Comparison of ENCODE assay signal across 17 mouse cellular contexts in the genomic region with DNA sequence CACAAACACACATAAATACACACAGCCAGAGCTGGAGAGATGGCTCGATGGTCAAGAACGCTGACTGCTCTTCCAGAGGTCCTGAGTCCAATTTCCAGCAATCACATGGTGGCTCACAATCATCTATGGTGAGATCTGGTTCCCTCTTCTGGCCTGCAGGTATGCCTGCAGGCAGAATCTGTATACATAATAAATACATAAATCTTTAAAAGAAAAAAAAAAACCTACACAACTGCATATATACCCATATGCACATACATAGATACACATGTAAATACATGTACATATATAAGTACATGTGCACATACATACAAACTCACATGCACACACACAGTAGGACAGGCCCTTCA.
A peak's percentile ranks its signal among the peaks of the same experiment; 100 is the strongest.
DNase-seq lines count a peak whose midpoint lies in the region; ATAC-seq and TF ChIP-seq lines count a peak whose summit lies in the region.
"Had no signal": no experiment of that assay in that cellular context is flagged by ENCODE, and none has a peak within 500 bp of the region (broad histone marks: within the 10 kb centered on the region; RNA-seq: fewer than 3 reads in every experiment).

No protein-coding gene starts in this region.

- TF ChIP-seq EP300 in heart, postnatal 0 days (IDR thresholded peaks at IDR 0.05; ENCODE audit: low read depth) = no peak
- TF ChIP-seq EP300 in liver, embryonic 14.5 days (IDR thresholded peaks at IDR 0.05; ENCODE audit: low read depth) = no peak
- no peak for TF ChIP-seq EP300 in MEL (IDR thresholded peaks at IDR 0.05; ENCODE audit: low read depth in 1 of 2, low read length in 2 of 2)

- no peak overlapping the region for H3K4me2 ChIP-seq in heart, postnatal 0 days (ENCODE audit: low read depth, low read length)
- H3K4me2 ChIP-seq in heart, embryonic 12.5 days = no peak overlapping the region
- no peak overlapping the region for H3K4me2 ChIP-seq in liver, embryonic 14.5 days (ENCODE audit: low read depth)
- no peak overlapping the region for H3K4me2 ChIP-seq in liver, embryonic 11.5 days
- H3K4me2 ChIP-seq: embryonic facial prominence, embryonic 12.5 days; liver, embryonic 13.5 days had no signal

- no peaks in the 10 kb centered on the region for H3K27me3 ChIP-seq in heart, postnatal 0 days (ENCODE audit: control insufficient read depth, insufficient read depth, low read length)
- no peaks in the 10 kb centered on the region for H3K27me3 ChIP-seq in heart, embryonic 12.5 days (replicated peaks)
- no peaks in the 10 kb centered on the region for H3K27me3 ChIP-seq in liver, embryonic 14.5 days (ENCODE audit: control insufficient read depth, insufficient read depth, low read length)
- no peaks in the 10 kb centered on the region for H3K27me3 ChIP-seq in liver, embryonic 11.5 days (replicated peaks; ENCODE audit: control insufficient read depth, insufficient read depth, low read length)
- no peaks in the 10 kb centered on the region for H3K27me3 ChIP-seq in MEL (ENCODE audit: control insufficient read depth in 1 of 2, insufficient read depth in 2 of 2, low read length in 2 of 2)
- H3K27me3 ChIP-seq: embryonic facial prominence, embryonic 12.5 days; liver, embryonic 13.5 days had no signal

- WGBS in heart, postnatal 0 days = 70% methylated on average over 2 of the region's 2 CpGs
- 84% methylated on average over 2 of the region's 2 CpGs for WGBS in heart, embryonic 12.5 days
- 42% methylated on average over 2 of the region's 2 CpGs for WGBS in liver, embryonic 14.5 days (ENCODE audit: insufficient replicate concordance)
- WGBS in liver, embryonic 11.5 days = 65% methylated on average over 2 of the region's 2 CpGs

- no peak for TF ChIP-seq POLR2A in MEL (IDR thresholded peaks at IDR 0.05; ENCODE audit: control insufficient read depth in 1 of 2, insufficient read depth in 1 of 2, low read depth in 1 of 2, low read length in 2 of 2, poor library complexity in 1 of 2)

- H3K27ac ChIP-seq in heart, postnatal 0 days (ENCODE audit: low read depth) = no peak overlapping the region
- no peak overlapping the region for H3K27ac ChIP-seq in heart, embryonic 12.5 days (ENCODE audit: poor library complexity, severe bottlenecking)
- no peak overlapping the region for H3K27ac ChIP-seq in liver, embryonic 14.5 days
- H3K27ac ChIP-seq in liver, embryonic 11.5 days (ENCODE audit: low read depth, low read length) = no peak overlapping the region
- no peak overlapping the region for H3K27ac ChIP-seq in MEL (ENCODE audit: control insufficient read depth, low read depth, low read length)
- H3K27ac ChIP-seq: embryonic facial prominence, embryonic 12.5 days; liver, embryonic 13.5 days had no signal

- DNase-seq in heart, postnatal 0 days (ENCODE audit: low spot score) = no peak
- no peak for DNase-seq in liver, embryonic 14.5 days (ENCODE audit: low read depth in 3 of 3, low spot score in 3 of 3)
- DNase-seq in liver, embryonic 11.5 days (ENCODE audit: low spot score) = no peak
- peak; percentile 50 for DNase-seq in MEL (ENCODE audit: low read depth, low spot score)
- DNase-seq in retina, postnatal 1 day = peak; percentile 14
- no peak for DNase-seq in gastrocnemius, postnatal 10 days
- DNase-seq: adrenal gland, adult 8-10 months; cerebellum, adult 9-11 months; heart, postnatal 4 days; liver, embryonic 13.5 days; lung, postnatal 4 days; midbrain, embryonic 14.5 days; thymus, postnatal 36 days had no signal

- no peaks in the 10 kb centered on the region for H3K79me2 ChIP-seq in MEL (ENCODE audit: control insufficient read depth, insufficient read depth, low read length, poor library complexity)

- H3K36me3 ChIP-seq in heart, postnatal 0 days (replicated peaks; ENCODE audit: control insufficient read depth, insufficient read depth, low read length) = no peaks in the 10 kb centered on the region
- H3K36me3 ChIP-seq in heart, embryonic 12.5 days = no peaks in the 10 kb centered on the region
- no peaks in the 10 kb centered on the region for H3K36me3 ChIP-seq in liver, embryonic 14.5 days (replicated peaks; ENCODE audit: control insufficient read depth, insufficient read depth, low read depth)
- no peaks in the 10 kb centered on the region for H3K36me3 ChIP-seq in liver, embryonic 11.5 days (ENCODE audit: control insufficient read depth, insufficient read depth, low read length)
- peaks cover 0 to 10% of the 10 kb centered on the region in 2 experiments; a peak in 2 of 4 replicates for H3K36me3 ChIP-seq in MEL (ENCODE audit: control insufficient read depth in 1 of 2, insufficient read depth in 2 of 2, low read length in 2 of 2)
- H3K36me3 ChIP-seq: embryonic facial prominence, embryonic 12.5 days; liver, embryonic 13.5 days had no signal

- peak; percentile 78 for TF ChIP-seq RAD21 in MEL (IDR thresholded peaks at IDR 0.05; ENCODE audit: low read depth, low read length)

- ATAC-seq in heart, postnatal 0 days (ENCODE audit: insufficient read depth, low read depth) = no peak
- ATAC-seq in heart, embryonic 12.5 days (ENCODE audit: insufficient number of reproducible peaks, low FRiP score) = no peak
- ATAC-seq in liver, embryonic 14.5 days (ENCODE audit: insufficient read depth) = no peak
- ATAC-seq in liver, embryonic 11.5 days (replicated peaks; ENCODE audit: low FRiP score) = no peak
- ATAC-seq: CD4-positive, CD25-positive, alpha-beta regulatory T cell, adult 4 months; intestine, embryonic 16.5 days had no signal

- H3K9me3 ChIP-seq in heart, postnatal 0 days (replicated peaks; ENCODE audit: control insufficient read depth, low read length) = no peaks in the 10 kb centered on the region
- no peaks in the 10 kb centered on the region for H3K9me3 ChIP-seq in heart, embryonic 12.5 days (replicated peaks)
- no peaks in the 10 kb centered on the region for H3K9me3 ChIP-seq in liver, embryonic 14.5 days (ENCODE audit: control insufficient read depth, low read length)
- no peaks in the 10 kb centered on the region for H3K9me3 ChIP-seq in liver, embryonic 11.5 days (ENCODE audit: control insufficient read depth, low read length)
- H3K9me3 ChIP-seq in MEL (replicated peaks; ENCODE audit: insufficient read depth, low read length) = no peaks in the 10 kb centered on the region
- H3K9me3 ChIP-seq: embryonic facial prominence, embryonic 12.5 days; liver, embryonic 13.5 days had no signal

- H3K4me1 ChIP-seq in heart, postnatal 0 days (ENCODE audit: control insufficient read depth, insufficient read depth) = no peaks in the 10 kb centered on the region
- no peaks in the 10 kb centered on the region for H3K4me1 ChIP-seq in heart, embryonic 12.5 days (replicated peaks)
- peaks cover 0 to 3% of the 10 kb centered on the region in 2 experiments; a peak in 1 of 4 replicates for H3K4me1 ChIP-seq in liver, embryonic 14.5 days (replicated peaks; ENCODE audit: control insufficient read depth in 2 of 2, insufficient read depth in 2 of 2, low read length in 1 of 2)
- H3K4me1 ChIP-seq in liver, embryonic 11.5 days (replicated peaks; ENCODE audit: control insufficient read depth, insufficient read depth, low read length) = no peaks in the 10 kb centered on the region
- H3K4me1 ChIP-seq in MEL (ENCODE audit: control insufficient read depth in 1 of 2, insufficient read depth in 2 of 2, low read length in 2 of 2) = peaks cover 0 to 12% of the 10 kb centered on the region in 2 experiments; a peak in 2 of 4 replicates
- H3K4me1 ChIP-seq: embryonic facial prominence, embryonic 12.5 days; liver, embryonic 13.5 days had no signal

- TF ChIP-seq CTCF in heart, postnatal 0 days (IDR thresholded peaks at IDR 0.05; ENCODE audit: low read depth) = peak; percentile 9; the same call in 1 of the 2 replicates
- TF ChIP-seq CTCF in liver, embryonic 14.5 days (IDR thresholded peaks at IDR 0.05; ENCODE audit: low read depth) = peak; percentile 46
- TF ChIP-seq CTCF in MEL (IDR thresholded peaks at IDR 0.05 in 2 of 3, conservative IDR thresholded peaks at IDR 0.05 in 1 of 3; ENCODE audit: control insufficient read depth in 1 of 3, insufficient read depth in 1 of 3, low read depth in 2 of 3, low read length in 3 of 3, poor library complexity in 1 of 3, severe bottlenecking in 1 of 3) = peak; percentile 22 to 64 (median 44); a peak in 4 of 6 replicates

- no peak overlapping the region for H3K4me3 ChIP-seq in heart, postnatal 0 days (ENCODE audit: low read depth, low read length)
- no peak overlapping the region for H3K4me3 ChIP-seq in heart, embryonic 12.5 days
- H3K4me3 ChIP-seq in liver, embryonic 14.5 days (ENCODE audit: insufficient read depth in 1 of 2, low read depth in 2 of 2, low read length in 2 of 2) = no peak overlapping the region
- no peak overlapping the region for H3K4me3 ChIP-seq in liver, embryonic 11.5 days (ENCODE audit: low read depth, low read length)
- H3K4me3 ChIP-seq in MEL (ENCODE audit: control insufficient read depth in 1 of 2, insufficient read depth in 1 of 2, low read depth in 2 of 2, low read length in 2 of 2) = no peak overlapping the region
- H3K4me3 ChIP-seq: embryonic facial prominence, embryonic 12.5 days; liver, embryonic 13.5 days had no signal

- no peak overlapping the region for H3K9ac ChIP-seq in heart, postnatal 0 days (replicated peaks; ENCODE audit: low read depth, low read length)
- H3K9ac ChIP-seq in heart, embryonic 12.5 days = no peak overlapping the region
- no peak overlapping the region for H3K9ac ChIP-seq in liver, embryonic 14.5 days (replicated peaks)
- no peak overlapping the region for H3K9ac ChIP-seq in liver, embryonic 11.5 days (ENCODE audit: low read depth, low read length)
- H3K9ac ChIP-seq in MEL (ENCODE audit: control insufficient read depth, low read depth, low read length, poor library complexity, severe bottlenecking) = no peak overlapping the region
- H3K9ac ChIP-seq: embryonic facial prominence, embryonic 12.5 days; liver, embryonic 13.5 days had no signal

TF ChIP-seq in MEL, 35 proteins besides CTCF, POLR2A, EP300 and RAD21:
- peak; percentile 78 for TF ChIP-seq ZC3H11A (IDR thresholded peaks at IDR 0.05; ENCODE audit: low read depth, low read length)
- TF ChIP-seq MAX (IDR thresholded peaks at IDR 0.05; ENCODE audit: low read length) = peak; percentile 35; the same call in 1 of the 2 replicates
- peak; percentile 55 for TF ChIP-seq ZNF384 (IDR thresholded peaks at IDR 0.05; ENCODE audit: low read depth, low read length)
- peak; percentile 83 for TF ChIP-seq SMC3 (IDR thresholded peaks at IDR 0.05; ENCODE audit: low read depth, low read length)
- no peak for TF ChIP-seq KAT2A (conservative IDR thresholded peaks at IDR 0.05; ENCODE audit: low read depth, low read length)
- TF ChIP-seq MYC (IDR thresholded peaks at IDR 0.05; ENCODE audit: low read depth, low read length) = peak; percentile 42; the same call in 1 of the 2 replicates
- TF ChIP-seq TBP (IDR thresholded peaks at IDR 0.05; ENCODE audit: low read depth, low read length) = no peak

Comparison
In these comparisons a context has a peak if more than half of its experiments do, and no peak if none do; other contexts are left out.
1. DNase-seq: peak in MEL (single experiment) and retina, postnatal 1 day (single experiment); none in heart, postnatal 0 days (single experiment), liver, embryonic 14.5 days (0 of 3), liver, embryonic 11.5 days (single experiment) and gastrocnemius, postnatal 10 days (single experiment).
2. Peak in every context shown above with its lines, with median percentiles within 50 percentile points of each other: CTCF ChIP-seq.